Mouse (Mus musculus): Measurements from ENCODE around the gene Copb2.

Gene Copb2

GRCm38 (mm10) chr9:98563137-98564126, at the start of gene Copb2:
Gene Copb2, plus strand, starts transcription at chr9:98563721.
- DNase-seq (ENCODE audit: low spot score): peak; percentile 97

DNA sequence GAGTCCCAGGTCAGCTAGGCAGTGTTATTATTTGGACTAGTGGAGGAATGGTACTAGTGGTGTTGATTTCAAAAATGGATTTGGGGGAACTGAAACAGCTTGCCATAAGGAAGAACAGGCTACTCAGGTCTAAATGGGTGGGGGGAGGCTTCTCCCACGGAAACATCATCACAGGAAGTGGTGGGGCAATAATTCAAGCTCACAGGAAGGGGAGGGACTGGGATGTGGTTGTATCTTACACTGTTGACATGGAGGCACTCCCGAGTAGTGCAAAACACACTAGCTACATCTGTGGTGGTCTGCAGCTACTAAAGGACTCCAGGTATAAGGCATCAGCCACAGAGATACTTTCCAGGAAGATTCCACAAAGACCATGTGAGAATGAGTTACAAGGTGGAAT, 39.6 kb upstream of the Copb2 start:
- DNase-seq (ENCODE audit: low spot score): no peak

- DNase-seq (ENCODE audit: low spot score): no peak
These were observed 38.6 kb upstream of the Copb2 start for GRCm38 (mm10) chr9:98524786-98525542.

GRCm38 (mm10) chr9:98525543-98525924, 38.0 kb upstream of the Copb2 start:
- DNase-seq (ENCODE audit: low spot score): no peak

- DNase-seq (ENCODE audit: low spot score): no peak
These were observed 36.3 kb upstream of the Copb2 start for GRCm38 (mm10) chr9:98527226-98527625.

- no peak for DNase-seq (ENCODE audit: low spot score)
These were observed 33.7 kb upstream of the Copb2 start for GRCm38 (mm10) chr9:98529776-98530175.

DNA sequence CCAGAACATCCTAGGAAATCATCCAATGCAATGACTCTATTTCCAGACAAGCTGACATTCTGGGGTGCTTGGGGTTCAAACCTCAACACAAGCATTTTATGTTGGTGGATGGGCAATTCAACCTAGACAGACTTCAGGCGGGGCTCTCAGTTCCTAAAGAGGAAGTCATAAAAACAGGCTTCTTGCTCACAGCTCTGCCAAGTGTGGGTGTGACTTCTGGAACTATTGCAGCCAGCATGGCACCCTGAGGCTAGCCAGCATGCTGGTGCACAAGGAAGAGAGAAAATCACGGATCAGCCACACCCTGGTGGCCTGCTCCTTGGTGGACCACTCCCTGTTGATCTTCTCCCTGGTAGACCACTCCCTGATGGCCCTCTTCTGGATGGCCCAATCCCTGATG, 32.5 kb upstream of the Copb2 start:
- no peak for DNase-seq (ENCODE audit: low spot score)

DNA sequence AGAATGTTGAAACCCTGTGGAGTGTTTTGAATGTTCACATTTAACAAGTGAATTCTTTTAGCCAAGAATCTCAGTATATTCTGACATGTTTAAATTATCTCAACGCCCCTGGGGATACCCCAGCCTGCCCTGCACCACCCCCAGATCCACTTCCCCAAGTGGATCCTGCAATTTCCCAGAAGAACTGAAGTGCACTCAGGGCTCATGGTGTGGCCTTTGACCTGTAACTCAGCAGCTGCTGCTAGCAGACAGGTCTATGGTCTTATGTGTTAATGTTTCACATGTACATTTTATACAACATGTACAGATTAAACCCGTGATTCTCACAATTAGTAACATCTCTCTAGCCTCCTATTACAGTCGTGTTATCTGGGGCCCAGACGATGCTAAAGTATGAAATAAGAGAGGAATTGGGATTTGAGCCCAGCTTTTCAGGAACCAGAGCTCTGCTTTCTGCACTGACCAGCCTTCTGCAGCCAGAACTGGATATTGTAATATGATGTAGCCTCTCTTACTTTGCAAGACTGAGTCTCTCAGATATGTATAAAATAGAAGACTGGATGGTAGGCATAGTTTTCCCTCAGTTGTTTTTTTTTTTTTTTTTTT, 28.7 kb upstream of the Copb2 start:
- DNase-seq (ENCODE audit: low spot score): peak; percentile 16

GRCm38 (mm10) chr9:98535763-98536162, 27.8 kb upstream of the Copb2 start:
- DNase-seq (ENCODE audit: low spot score): no peak

DNA sequence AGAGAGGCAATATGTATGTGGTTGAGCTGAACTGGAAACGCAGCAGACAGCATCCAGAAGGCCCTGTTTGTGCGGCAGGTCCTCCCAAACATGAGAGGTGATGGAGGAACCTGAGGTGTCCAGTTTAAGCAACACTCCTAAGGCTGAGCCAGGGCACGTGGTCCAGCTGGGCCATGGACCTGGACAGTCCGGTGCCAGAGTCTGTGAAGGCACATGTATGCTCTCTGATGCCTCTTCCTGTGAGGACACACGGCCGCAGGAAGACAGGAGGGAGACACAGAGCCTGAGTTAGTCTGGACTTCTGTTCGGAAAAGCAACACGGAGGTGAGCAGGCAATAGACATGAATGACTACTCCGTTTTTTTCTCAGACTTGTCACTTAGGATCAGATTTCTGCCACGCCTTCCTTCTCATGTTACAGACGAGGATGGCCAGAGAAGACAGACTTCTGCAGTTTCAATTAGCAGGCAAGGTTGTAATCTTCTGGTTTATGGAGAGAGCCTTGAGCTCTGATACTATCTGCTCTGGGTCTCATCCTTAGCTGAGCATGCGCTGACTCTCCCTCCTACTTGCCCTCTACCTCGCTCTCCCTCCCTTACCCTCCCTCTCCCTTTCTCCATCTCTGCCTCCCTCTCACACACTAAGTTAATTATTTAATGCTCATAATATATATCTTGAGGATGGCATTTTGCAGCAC, 25.4 kb upstream of the Copb2 start:
- peak; percentile 6 for DNase-seq (ENCODE audit: low spot score)

GRCm38 (mm10) chr9:98538713-98539360, 24.7 kb upstream of the Copb2 start:
- DNase-seq (ENCODE audit: low spot score): peak; percentile 64

GRCm38 (mm10) chr9:98544042-98544441, 19.5 kb upstream of the Copb2 start:
- DNase-seq (ENCODE audit: low spot score): no peak

- peak; percentile 32 for DNase-seq (ENCODE audit: low spot score)
These were observed 20.3 kb downstream of the Copb2 start for GRCm38 (mm10) chr9:98583852-98584251.

- DNase-seq (ENCODE audit: low spot score): no peak
These were observed 36.6 kb downstream of the Copb2 start for GRCm38 (mm10) chr9:98600094-98600493.

DNA sequence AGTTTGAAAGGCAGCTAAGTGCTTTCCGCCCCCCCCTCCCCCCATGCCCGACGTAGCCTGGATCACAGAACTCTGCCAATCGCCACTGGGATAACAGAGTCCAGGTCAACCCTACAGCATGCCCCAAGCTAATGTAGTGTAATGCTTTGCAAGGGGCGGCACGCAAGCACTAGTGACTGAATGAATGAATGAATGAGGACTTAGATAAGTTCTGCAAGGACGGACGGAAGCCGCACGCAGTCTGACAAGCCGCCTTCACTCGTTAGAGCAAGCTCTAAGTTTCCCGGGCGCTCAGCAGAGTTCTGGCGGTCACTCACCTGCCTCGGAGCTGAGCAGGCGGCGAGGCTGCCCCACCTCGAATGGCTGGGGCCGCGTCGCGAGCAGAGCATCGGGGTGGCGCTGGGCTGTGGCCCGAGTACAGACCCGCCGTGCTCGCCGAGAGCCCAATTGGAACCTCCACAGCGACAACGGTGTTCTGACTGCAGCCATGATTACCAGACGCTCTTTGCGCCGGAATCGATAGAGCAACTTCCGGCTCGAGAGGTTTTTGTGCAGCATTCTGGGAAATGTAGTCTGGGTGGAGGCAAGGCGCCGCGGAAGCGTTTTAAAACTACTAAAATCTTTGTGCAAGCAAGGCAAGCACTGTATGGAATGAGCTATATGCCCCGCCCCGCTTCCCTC, 37.8 kb downstream of the Copb2 start, which contains the start of gene Mrps22:
TSS of gene Mrps22 (minus strand) at position 505 of the 681 bp plus-strand sequence.
- DNase-seq (ENCODE audit: low spot score): peak; percentile 88

GRCm38 (mm10) chr9:98601837-98602359, 38.4 kb downstream of the Copb2 start:
- no peak for DNase-seq (ENCODE audit: low spot score)

- DNase-seq (ENCODE audit: low spot score): no peak
These were observed 41.4 kb downstream of the Copb2 start for GRCm38 (mm10) chr9:98604896-98605295.

- DNase-seq (ENCODE audit: low spot score): no peak
These were observed 65.0 kb downstream of the Copb2 start for GRCm38 (mm10) chr9:98628480-98628879.

DNA sequence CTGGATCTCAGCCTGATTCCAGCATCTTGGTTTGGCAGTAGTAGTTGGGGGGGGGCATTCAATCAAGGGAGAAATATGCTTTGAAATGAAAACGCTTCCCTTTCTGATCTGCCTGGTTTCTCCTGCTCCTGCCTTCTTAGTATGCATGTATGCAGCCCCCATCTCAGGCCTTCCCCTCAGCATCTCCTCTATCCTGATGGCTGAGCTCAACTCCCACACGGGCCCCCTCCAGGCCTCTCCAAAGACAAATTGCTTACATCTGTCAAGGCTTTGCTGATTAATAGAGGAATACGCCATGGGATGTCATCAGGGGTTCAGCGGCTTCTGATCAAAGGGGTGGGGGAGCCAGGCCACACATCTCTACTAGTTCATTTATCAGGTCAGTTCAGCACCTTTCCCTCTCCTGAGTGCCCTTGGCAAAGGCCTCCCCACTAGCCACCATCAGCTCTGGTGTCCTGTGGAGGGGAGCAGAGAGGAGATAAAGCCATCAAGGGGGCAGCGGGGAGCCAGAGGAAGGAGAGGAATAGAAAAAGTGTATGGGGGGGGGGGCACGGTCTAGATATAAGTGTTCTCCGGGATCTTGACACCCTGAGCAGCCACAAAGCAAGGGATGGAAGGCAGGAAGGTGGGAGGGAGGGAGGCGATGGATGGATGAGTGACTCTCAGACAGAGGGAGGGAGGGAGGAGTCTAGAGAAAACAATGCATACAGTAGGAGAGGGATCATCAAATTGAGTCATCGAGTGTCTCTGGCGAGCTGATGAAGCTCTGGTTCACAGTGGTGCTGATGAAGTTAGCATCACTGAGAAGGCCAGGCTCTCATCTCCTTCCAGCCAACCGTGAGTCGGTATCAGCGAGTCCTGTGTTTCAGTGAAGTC, 70.0 kb downstream of the Copb2 start:
- no peak for DNase-seq (ENCODE audit: low spot score)

All from yolk sac, embryonic 10.5 days (tissue).